Mouse (Mus musculus): ENCODE results near the gene Plcg1. TPM values are rescaled to one million over a fixed set of nuclear protein-coding genes. Genes with fewer than 3 reads are reported as not detected.

Gene Plcg1
- total RNA-seq, 1 experiment: 59.0 TPM

DNA sequence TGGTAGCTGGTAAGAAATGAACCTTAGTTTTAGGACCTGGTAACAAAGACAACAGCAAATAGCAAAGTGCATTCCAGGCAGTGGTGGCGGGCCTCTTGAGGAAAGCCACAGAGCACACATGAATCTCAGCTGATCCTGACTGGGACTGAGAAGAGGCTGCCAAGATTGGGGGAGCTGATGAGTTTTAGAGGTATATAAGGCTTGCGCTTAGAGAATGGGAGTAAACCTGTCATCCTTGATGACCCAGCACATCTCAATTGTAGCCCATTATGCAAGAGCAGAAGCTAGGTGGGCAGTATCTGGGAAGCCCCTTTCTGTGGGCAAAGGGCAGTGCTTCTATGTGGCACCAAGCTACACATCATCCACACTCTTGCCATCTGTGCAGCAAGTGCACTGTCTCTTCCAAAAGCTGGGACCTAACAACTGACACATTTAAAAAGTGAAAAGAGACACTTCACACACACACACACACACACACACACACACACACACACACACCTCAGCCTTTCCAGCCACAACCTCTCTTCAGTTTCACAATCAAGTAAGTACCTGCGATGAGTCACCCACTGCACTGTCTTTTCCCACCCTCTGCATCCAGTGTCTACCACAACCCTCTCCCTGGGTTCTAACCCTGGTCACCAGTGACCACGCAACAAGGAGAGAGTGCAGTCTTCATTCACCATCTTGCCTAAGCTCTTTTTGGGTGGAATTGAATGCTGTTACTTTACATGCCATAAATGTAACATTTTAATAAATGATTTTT lies 7.3 kb upstream of the Plcg1 start:
- Histone ChIP-seq H3K9ac (ENCODE audit: insufficient read depth, low read depth, low read length, poor library complexity, severe bottlenecking) (no peak overlapping the region), H3K4me1 (ENCODE audit: control insufficient read depth in 2 of 2, insufficient read depth in 2 of 2, low read length in 2 of 2, poor library complexity in 1 of 2) (no peaks in the 10 kb centered on the region), H3K4me3 (ENCODE audit: insufficient read depth in 1 of 2, low read depth in 1 of 2, low read length in 2 of 2, poor library complexity in 1 of 2, severe bottlenecking in 1 of 2) (no peak overlapping the region), H3K9me3 (ENCODE audit: control insufficient read depth, insufficient read depth, low read depth, low read length) (no peaks in the 10 kb centered on the region), H3K36me3 (ENCODE audit: control insufficient read depth, insufficient read depth, low read length, poor library complexity, severe bottlenecking) (peaks cover 6% of the 10 kb centered on the region), H3K27ac (ENCODE audit: insufficient read depth, low read depth, low read length, poor library complexity, severe bottlenecking) (no peak overlapping the region)
- no peak for TF ChIP-seq ZC3H11A (IDR thresholded peaks at IDR 0.05; ENCODE audit: borderline replicate concordance, low read depth, low read length)
- no peak for TF ChIP-seq MAFK (IDR thresholded peaks at IDR 0.05; ENCODE audit: insufficient read depth, low read depth, low read length)
- TF ChIP-seq CHD2 (IDR thresholded peaks at IDR 0.05; ENCODE audit: low read depth, low read length): no peak
- TF ChIP-seq HCFC1 (IDR thresholded peaks at IDR 0.05; ENCODE audit: borderline replicate concordance, insufficient read depth, low read length): no peak
- TF ChIP-seq ZNF384 (IDR thresholded peaks at IDR 0.05; ENCODE audit: low read depth, low read length): no peak
- DNase-seq (ENCODE audit: low read depth, low spot score): no peak
- in situ Hi-C loops (cut with MboI; ENCODE audit: low sequenced_read_pairs in 2 of 2, unreplicated experiment in 2 of 2): no loop called here

DNA sequence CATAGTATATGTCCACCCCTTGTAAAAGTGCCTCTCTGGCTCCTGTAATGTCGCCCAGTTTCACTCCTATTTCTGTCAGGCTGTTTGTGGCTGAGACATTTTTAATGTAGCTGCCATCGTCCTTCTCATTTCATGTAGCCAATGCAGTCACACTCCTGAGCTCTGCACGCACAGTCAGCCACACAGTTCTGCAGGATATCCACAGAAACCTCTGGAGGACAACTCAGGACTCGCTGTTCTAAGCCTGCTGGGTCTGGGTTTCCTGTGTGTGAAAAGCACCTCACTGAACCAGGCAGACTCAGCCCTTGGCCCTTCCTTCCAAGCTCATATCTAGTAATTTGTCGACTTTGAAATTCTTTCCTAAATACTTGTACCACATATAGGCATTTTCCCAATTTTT lies 6.6 kb upstream of the Plcg1 start:
- Histone ChIP-seq H3K4me1 (ENCODE audit: control insufficient read depth in 2 of 2, insufficient read depth in 2 of 2, low read length in 2 of 2, poor library complexity in 1 of 2) (no peaks in the 10 kb centered on the region), H3K9ac (ENCODE audit: insufficient read depth, low read depth, low read length, poor library complexity, severe bottlenecking) (no peak overlapping the region), H3K36me3 (ENCODE audit: control insufficient read depth, insufficient read depth, low read length, poor library complexity, severe bottlenecking) (peaks cover 6% of the 10 kb centered on the region), H3K9me3 (ENCODE audit: control insufficient read depth, insufficient read depth, low read depth, low read length) (no peaks in the 10 kb centered on the region), H3K4me3 (ENCODE audit: insufficient read depth in 1 of 2, low read depth in 1 of 2, low read length in 2 of 2, poor library complexity in 1 of 2, severe bottlenecking in 1 of 2) (no peak overlapping the region), H3K27ac (ENCODE audit: insufficient read depth, low read depth, low read length, poor library complexity, severe bottlenecking) (no peak overlapping the region)
- TF ChIP-seq CHD2 (IDR thresholded peaks at IDR 0.05; ENCODE audit: low read depth, low read length): no peak
- TF ChIP-seq MAFK (IDR thresholded peaks at IDR 0.05; ENCODE audit: insufficient read depth, low read depth, low read length): no peak
- TF ChIP-seq ZC3H11A (IDR thresholded peaks at IDR 0.05; ENCODE audit: borderline replicate concordance, low read depth, low read length): no peak
- no peak for TF ChIP-seq HCFC1 (IDR thresholded peaks at IDR 0.05; ENCODE audit: borderline replicate concordance, insufficient read depth, low read length)
- DNase-seq (ENCODE audit: low read depth, low spot score): no peak
- in situ Hi-C loops (cut with MboI; ENCODE audit: low sequenced_read_pairs in 2 of 2, unreplicated experiment in 2 of 2): no loop called here

DNA sequence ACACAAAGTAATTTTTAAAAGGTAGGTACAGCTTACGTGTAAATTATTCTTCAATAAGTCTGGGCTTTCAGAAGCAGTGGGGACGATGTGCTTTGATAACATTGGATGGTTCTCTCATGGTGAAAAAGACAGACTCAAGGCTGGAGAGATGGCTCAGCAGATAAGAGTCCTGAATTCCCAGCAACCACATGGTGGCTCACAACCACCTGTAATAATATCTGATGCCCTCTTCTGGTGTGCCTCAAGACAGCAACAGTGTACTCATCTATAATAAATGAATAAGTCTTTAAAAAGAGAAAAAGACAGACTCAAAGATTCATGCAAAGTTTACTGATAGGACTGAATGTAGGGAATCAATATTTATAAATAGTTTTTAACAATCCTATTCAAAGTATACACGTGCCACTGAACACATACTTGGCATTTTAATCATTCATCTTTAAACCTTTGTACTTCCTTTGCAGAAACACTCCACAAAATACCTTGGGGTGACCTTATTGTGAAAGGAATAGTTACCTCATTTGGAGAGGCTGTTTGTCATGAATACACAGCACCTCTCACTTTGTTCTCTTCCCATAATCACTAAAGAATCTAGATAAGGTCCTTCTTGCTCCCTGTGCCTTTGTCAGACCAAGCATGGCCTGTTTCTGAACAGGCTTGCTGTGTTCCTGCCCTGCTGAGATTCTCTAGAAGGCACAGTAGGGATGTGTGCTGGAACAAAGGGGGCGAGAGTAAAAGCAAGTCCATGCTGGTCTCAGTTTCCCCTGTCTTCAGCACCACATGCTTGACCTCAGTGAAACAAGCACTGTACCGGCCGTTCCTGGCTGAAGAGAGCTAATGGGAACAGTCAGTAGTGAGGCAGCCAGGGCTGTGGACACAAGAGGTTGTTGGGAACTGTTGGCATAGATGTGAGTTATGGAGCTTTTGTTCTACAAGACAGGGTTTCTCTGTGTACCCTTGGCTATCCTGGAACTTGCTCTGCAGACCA lies 4.9 kb upstream of the Plcg1 start:
- H3K4me3 ChIP-seq (ENCODE audit: insufficient read depth in 1 of 2, low read depth in 1 of 2, low read length in 2 of 2, poor library complexity in 1 of 2, severe bottlenecking in 1 of 2): no peak overlapping the region
- H3K9ac ChIP-seq (ENCODE audit: insufficient read depth, low read depth, low read length, poor library complexity, severe bottlenecking): no peak overlapping the region
- in situ Hi-C loops (cut with MboI; ENCODE audit: low sequenced_read_pairs in 2 of 2, unreplicated experiment in 2 of 2): no loop called here
- peaks cover 0 to 6% of the 10 kb centered on the region in 2 experiments; a peak in 1 of 4 replicates for H3K4me1 ChIP-seq (ENCODE audit: control insufficient read depth in 2 of 2, insufficient read depth in 2 of 2, low read length in 2 of 2, poor library complexity in 1 of 2)
- H3K9me3 ChIP-seq (ENCODE audit: control insufficient read depth, insufficient read depth, low read depth, low read length): no peaks in the 10 kb centered on the region
- peaks cover 4% of the 10 kb centered on the region; the same call in 1 of the 2 replicates for H3K36me3 ChIP-seq (ENCODE audit: control insufficient read depth, insufficient read depth, low read length, poor library complexity, severe bottlenecking)
- DNase-seq (ENCODE audit: low read depth, low spot score): no peak
- TF ChIP-seq ZNF384 (IDR thresholded peaks at IDR 0.05; ENCODE audit: low read depth, low read length) (no peak), HCFC1 (IDR thresholded peaks at IDR 0.05; ENCODE audit: borderline replicate concordance, insufficient read depth, low read length) (no peak), CHD2 (IDR thresholded peaks at IDR 0.05; ENCODE audit: low read depth, low read length) (no peak), MAFK (IDR thresholded peaks at IDR 0.05; ENCODE audit: insufficient read depth, low read depth, low read length) (no peak), ZC3H11A (IDR thresholded peaks at IDR 0.05; ENCODE audit: borderline replicate concordance, low read depth, low read length) (no peak)
- no peak overlapping the region for H3K27ac ChIP-seq (ENCODE audit: insufficient read depth, low read depth, low read length, poor library complexity, severe bottlenecking)

DNA sequence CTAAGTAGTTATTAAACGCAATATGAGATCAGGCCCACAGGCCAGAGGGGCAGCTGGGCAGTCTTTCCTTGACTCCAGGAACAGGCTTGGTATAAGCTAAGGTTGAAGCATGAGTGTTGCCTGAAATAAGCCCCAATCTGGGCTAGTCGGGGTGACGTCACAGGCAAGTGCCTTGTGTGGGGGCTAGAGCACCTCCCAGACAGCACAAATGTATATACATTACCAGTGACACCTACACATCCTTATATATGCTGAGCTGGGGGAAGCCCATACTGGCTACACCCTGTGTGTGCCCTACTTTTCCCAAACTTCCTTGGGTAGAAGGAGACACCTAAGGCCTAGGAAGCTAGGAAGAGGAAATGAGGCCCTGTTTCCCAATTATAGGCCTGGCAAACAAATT lies 2.1 kb upstream of the Plcg1 start:
- no peak overlapping the region for H3K9ac ChIP-seq (ENCODE audit: insufficient read depth, low read depth, low read length, poor library complexity, severe bottlenecking)
- no peaks in the 10 kb centered on the region for H3K9me3 ChIP-seq (ENCODE audit: control insufficient read depth, insufficient read depth, low read depth, low read length)
- in situ Hi-C loops (cut with MboI; ENCODE audit: low sequenced_read_pairs in 2 of 2, unreplicated experiment in 2 of 2): no loop called here
- H3K4me1 ChIP-seq (ENCODE audit: control insufficient read depth in 2 of 2, insufficient read depth in 2 of 2, low read length in 2 of 2, poor library complexity in 1 of 2): peaks cover 0 to 12% of the 10 kb centered on the region in 2 experiments; a peak in 2 of 4 replicates
- DNase-seq (ENCODE audit: low read depth, low spot score): no peak
- no peak overlapping the region for H3K27ac ChIP-seq (ENCODE audit: insufficient read depth, low read depth, low read length, poor library complexity, severe bottlenecking)
- H3K36me3 ChIP-seq (ENCODE audit: control insufficient read depth, insufficient read depth, low read length, poor library complexity, severe bottlenecking): peaks cover under 1% of the 10 kb centered on the region; the same call in 1 of the 2 replicates
- TF ChIP-seq CHD2 (IDR thresholded peaks at IDR 0.05; ENCODE audit: low read depth, low read length) (no peak), ZNF384 (IDR thresholded peaks at IDR 0.05; ENCODE audit: low read depth, low read length) (no peak), ZC3H11A (IDR thresholded peaks at IDR 0.05; ENCODE audit: borderline replicate concordance, low read depth, low read length) (no peak), HCFC1 (IDR thresholded peaks at IDR 0.05; ENCODE audit: borderline replicate concordance, insufficient read depth, low read length) (no peak), MAFK (IDR thresholded peaks at IDR 0.05; ENCODE audit: insufficient read depth, low read depth, low read length) (no peak)
- H3K4me3 ChIP-seq (ENCODE audit: insufficient read depth in 1 of 2, low read depth in 1 of 2, low read length in 2 of 2, poor library complexity in 1 of 2, severe bottlenecking in 1 of 2): no peak overlapping the region

Measured in ES-E14 (cell line).